Mouse (Mus musculus): Measurements from ENCODE around the gene En1. TPM values are rescaled to one million over a fixed set of nuclear protein-coding genes. Genes with fewer than 3 reads are reported as not detected.

Gene En1
- total and polyA plus RNA-seq, 3 experiments: not detected

DNA sequence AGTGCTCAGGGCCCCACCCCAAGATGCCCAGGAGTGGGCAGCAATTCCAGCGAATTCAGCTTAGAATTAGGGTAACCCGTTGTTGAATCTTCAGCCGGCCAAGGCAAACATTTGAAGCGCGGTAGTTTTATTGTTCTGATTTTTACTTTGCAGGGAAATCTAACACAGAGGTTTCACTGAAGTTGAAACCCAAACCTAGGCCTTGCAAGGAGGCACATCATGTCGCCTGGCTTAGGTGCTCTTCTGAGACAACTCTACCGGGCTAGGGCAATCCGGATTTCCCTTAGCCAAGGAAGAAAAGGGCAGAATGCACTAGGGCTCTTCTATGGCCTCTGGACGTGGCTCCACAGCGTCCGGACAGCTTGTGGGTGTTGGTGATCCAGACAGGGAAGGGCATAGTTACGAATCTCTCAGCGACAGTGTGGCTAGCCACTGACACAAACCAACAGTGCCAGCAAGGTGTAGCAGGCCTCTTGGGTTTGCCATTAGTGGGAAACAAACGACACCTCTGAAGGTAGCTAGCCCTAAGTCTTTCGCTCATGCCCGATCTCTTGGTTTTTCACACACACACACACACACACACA, 873 bp upstream of the En1 start:
- no peak for DNase-seq (ENCODE audit: low read depth, low spot score)
- TF ChIP-seq EP300 (IDR thresholded peaks at IDR 0.05; ENCODE audit: low read depth in 1 of 2, low read length in 2 of 2): no peak
- no peak for TF ChIP-seq RCOR1 (IDR thresholded peaks at IDR 0.05; ENCODE audit: low read depth, low read length)
- TF ChIP-seq KAT2A (conservative IDR thresholded peaks at IDR 0.05; ENCODE audit: low read depth, low read length): no peak
- no peaks in the 10 kb centered on the region for H3K79me2 ChIP-seq (ENCODE audit: control insufficient read depth, insufficient read depth, low read length, poor library complexity)
- no peak overlapping the region for H3K9ac ChIP-seq (ENCODE audit: control insufficient read depth, low read depth, low read length, poor library complexity, severe bottlenecking)
- H3K27me3 ChIP-seq (ENCODE audit: control insufficient read depth in 1 of 2, insufficient read depth in 2 of 2, low read length in 2 of 2): no peaks in the 10 kb centered on the region
- H3K36me3 ChIP-seq (ENCODE audit: control insufficient read depth in 1 of 2, insufficient read depth in 2 of 2, low read length in 2 of 2): no peaks in the 10 kb centered on the region
- H3K4me1 ChIP-seq (ENCODE audit: control insufficient read depth in 1 of 2, insufficient read depth in 2 of 2, low read length in 2 of 2): no peaks in the 10 kb centered on the region
- H3K27ac ChIP-seq (ENCODE audit: control insufficient read depth, low read depth, low read length): no peak overlapping the region
- H3K4me3 ChIP-seq (ENCODE audit: control insufficient read depth in 1 of 2, insufficient read depth in 1 of 2, low read depth in 2 of 2, low read length in 2 of 2): no peak overlapping the region
- no peaks in the 10 kb centered on the region for H3K9me3 ChIP-seq (replicated peaks; ENCODE audit: insufficient read depth, low read length)

- Histone ChIP-seq H3K9ac (ENCODE audit: control insufficient read depth, low read depth, low read length, poor library complexity, severe bottlenecking) (no peak overlapping the region), H3K4me1 (ENCODE audit: control insufficient read depth in 1 of 2, insufficient read depth in 2 of 2, low read length in 2 of 2) (no peaks in the 10 kb centered on the region), H3K79me2 (ENCODE audit: control insufficient read depth, insufficient read depth, low read length, poor library complexity) (no peaks in the 10 kb centered on the region), H3K9me3 (replicated peaks; ENCODE audit: insufficient read depth, low read length) (no peaks in the 10 kb centered on the region), H3K27me3 (ENCODE audit: control insufficient read depth in 1 of 2, insufficient read depth in 2 of 2, low read length in 2 of 2) (no peaks in the 10 kb centered on the region), H3K27ac (ENCODE audit: control insufficient read depth, low read depth, low read length) (no peak overlapping the region), H3K4me3 (ENCODE audit: control insufficient read depth in 1 of 2, insufficient read depth in 1 of 2, low read depth in 2 of 2, low read length in 2 of 2) (no peak overlapping the region), H3K36me3 (ENCODE audit: control insufficient read depth in 1 of 2, insufficient read depth in 2 of 2, low read length in 2 of 2) (no peaks in the 10 kb centered on the region)
- no peak for DNase-seq (ENCODE audit: low read depth, low spot score)
- TF ChIP-seq UBTF (IDR thresholded peaks at IDR 0.05; ENCODE audit: borderline replicate concordance, insufficient read depth, low read depth, low read length) (no peak), RCOR1 (IDR thresholded peaks at IDR 0.05; ENCODE audit: low read depth, low read length) (no peak), MXI1 (IDR thresholded peaks at IDR 0.05; ENCODE audit: low read depth, low read length) (no peak), E2F4 (IDR thresholded peaks at IDR 0.05; ENCODE audit: borderline replicate concordance, low read depth, low read length) (no peak), POLR2AphosphoS5 (IDR thresholded peaks at IDR 0.05; ENCODE audit: borderline replicate concordance, low read depth, low read length) (no peak), MAFK (IDR thresholded peaks at IDR 0.05; ENCODE audit: borderline replicate concordance, low read depth, low read length) (no peak), ELF1 (IDR thresholded peaks at IDR 0.05; ENCODE audit: low read depth, low read length) (no peak)
These were observed 848 bp downstream of the En1 start for GRCm38 (mm10) chr1:120602876-120603655.

GRCm38 (mm10) chr1:120603656-120604051, 1.4 kb downstream of the En1 start:
- H3K27ac ChIP-seq (ENCODE audit: control insufficient read depth, low read depth, low read length): no peak overlapping the region
- TF ChIP-seq MYB (IDR thresholded peaks at IDR 0.05; ENCODE audit: low read depth, low read length) (no peak), POLR2AphosphoS5 (IDR thresholded peaks at IDR 0.05; ENCODE audit: borderline replicate concordance, low read depth, low read length) (no peak), KAT2A (conservative IDR thresholded peaks at IDR 0.05; ENCODE audit: low read depth, low read length) (no peak), CTCF (IDR thresholded peaks at IDR 0.05 in 2 of 3, conservative IDR thresholded peaks at IDR 0.05 in 1 of 3; ENCODE audit: control insufficient read depth in 1 of 3, insufficient read depth in 1 of 3, low read depth in 2 of 3, low read length in 3 of 3, poor library complexity in 1 of 3, severe bottlenecking in 1 of 3) (no peak), GATA1 (IDR thresholded peaks at IDR 0.05; ENCODE audit: low read depth, low read length) (no peak), TAL1 (IDR thresholded peaks at IDR 0.05; ENCODE audit: low read length) (no peak), GABPA (IDR thresholded peaks at IDR 0.05; ENCODE audit: low read depth, low read length) (no peak), E2F4 (IDR thresholded peaks at IDR 0.05; ENCODE audit: borderline replicate concordance, low read depth, low read length) (no peak), NELFE (IDR thresholded peaks at IDR 0.05; ENCODE audit: low read depth, low read length) (no peak), MYC (IDR thresholded peaks at IDR 0.05; ENCODE audit: low read depth, low read length) (no peak), ZNF384 (IDR thresholded peaks at IDR 0.05; ENCODE audit: low read depth, low read length) (no peak), NRF1 (IDR thresholded peaks at IDR 0.05; ENCODE audit: insufficient read depth, low read depth, low read length, poor library complexity, severe bottlenecking) (no peak), USF2 (IDR thresholded peaks at IDR 0.05; ENCODE audit: borderline replicate concordance in 1 of 2, insufficient read depth in 1 of 2, low read depth in 1 of 2, low read length in 2 of 2) (no peak), MAZ (IDR thresholded peaks at IDR 0.05; ENCODE audit: low read depth, low read length) (no peak), RAD21 (IDR thresholded peaks at IDR 0.05; ENCODE audit: low read depth, low read length) (no peak), BHLHE40 (IDR thresholded peaks at IDR 0.05; ENCODE audit: borderline replicate concordance, low read depth, low read length) (no peak), EP300 (IDR thresholded peaks at IDR 0.05; ENCODE audit: low read depth in 1 of 2, low read length in 2 of 2) (no peak)

More at GRCm38 (mm10) chr1:120603656-120604051, 1.4 kb downstream of the En1 start:
- Histone ChIP-seq H3K9me3 (replicated peaks; ENCODE audit: insufficient read depth, low read length) (no peaks in the 10 kb centered on the region), H3K9ac (ENCODE audit: control insufficient read depth, low read depth, low read length, poor library complexity, severe bottlenecking) (no peak overlapping the region), H3K27me3 (ENCODE audit: control insufficient read depth in 1 of 2, insufficient read depth in 2 of 2, low read length in 2 of 2) (no peaks in the 10 kb centered on the region), H3K36me3 (ENCODE audit: control insufficient read depth in 1 of 2, insufficient read depth in 2 of 2, low read length in 2 of 2) (no peaks in the 10 kb centered on the region), H3K79me2 (ENCODE audit: control insufficient read depth, insufficient read depth, low read length, poor library complexity) (no peaks in the 10 kb centered on the region), H3K4me3 (ENCODE audit: control insufficient read depth in 1 of 2, insufficient read depth in 1 of 2, low read depth in 2 of 2, low read length in 2 of 2) (no peak overlapping the region), H3K4me1 (ENCODE audit: control insufficient read depth in 1 of 2, insufficient read depth in 2 of 2, low read length in 2 of 2) (no peaks in the 10 kb centered on the region)
- DNase-seq (ENCODE audit: low read depth, low spot score): no peak
